Mouse (Mus musculus): ENCODE data around the gene Fbxo2.
A peak's percentile ranks its signal among the peaks of the same experiment; 100 is the strongest.
"Not testable (repeated sequence)": the region's sequence is repeated elsewhere in the genome, so short reads cannot be mapped to it uniquely, and the experiment has no call there.

Fbxo2 gene

GRCm38 (mm10) chr4:148147714-148148113 is 12.7 kb upstream of the Fbxo2 start:
- no peak for DNase-seq

GRCm38 (mm10) chr4:148149540-148149939 is 10.9 kb upstream of the Fbxo2 start:
- no peak for DNase-seq

GRCm38 (mm10) chr4:148150242-148150641 is 10.2 kb upstream of the Fbxo2 start:
- no peak for DNase-seq

- DNase-seq = no peak
These were observed 9.5 kb upstream of the Fbxo2 start for GRCm38 (mm10) chr4:148150953-148151266.

GRCm38 (mm10) chr4:148151267-148152168 is 8.9 kb upstream of the Fbxo2 start, which contains the start of gene Fbxo6:
Fbxo6 (minus strand) TSS chr4:148152140.
- DNase-seq = peak; percentile 88

GRCm38 (mm10) chr4:148152547-148152946 is 7.9 kb upstream of the Fbxo2 start:
- no peak for DNase-seq

- no peak for DNase-seq
These were observed 6.4 kb upstream of the Fbxo2 start for GRCm38 (mm10) chr4:148154006-148154405.

- DNase-seq = peak; percentile 42
These were observed 5.4 kb upstream of the Fbxo2 start for GRCm38 (mm10) chr4:148154982-148155381.

- peak; percentile 49 for DNase-seq
These were observed 1.7 kb upstream of the Fbxo2 start for GRCm38 (mm10) chr4:148158436-148159348.

GRCm38 (mm10) chr4:148159544-148160435 is 631 bp upstream of the Fbxo2 start:
- peak; percentile 96 for DNase-seq

- peak; percentile 82 for DNase-seq
These were observed 3.6 kb downstream of the Fbxo2 start for GRCm38 (mm10) chr4:148164002-148164439.

- no peak for DNase-seq
These were observed 4.0 kb downstream of the Fbxo2 start for GRCm38 (mm10) chr4:148164461-148164860.

- DNase-seq = no peak
These were observed 5.1 kb downstream of the Fbxo2 start for GRCm38 (mm10) chr4:148165551-148165950.

GRCm38 (mm10) chr4:148166431-148166830 is 6.0 kb downstream of the Fbxo2 start:
- no peak for DNase-seq

- peak; percentile 76 for DNase-seq
These were observed 6.6 kb downstream of the Fbxo2 start for GRCm38 (mm10) chr4:148166986-148167385.

- peak; percentile 62 for DNase-seq
These were observed 7.9 kb downstream of the Fbxo2 start for GRCm38 (mm10) chr4:148168287-148168686.

- DNase-seq = no peak
These were observed 9.2 kb downstream of the Fbxo2 start for GRCm38 (mm10) chr4:148169586-148169985.

- peak; percentile 55 for DNase-seq
These were observed 10.4 kb downstream of the Fbxo2 start for GRCm38 (mm10) chr4:148170842-148171241.

- no peak for DNase-seq
These were observed 10.8 kb downstream of the Fbxo2 start for GRCm38 (mm10) chr4:148171261-148171660.

- DNase-seq = no peak
These were observed 13.5 kb downstream of the Fbxo2 start for GRCm38 (mm10) chr4:148173811-148174494.

- DNase-seq = no peak
These were observed 14.1 kb downstream of the Fbxo2 start for GRCm38 (mm10) chr4:148174495-148174862.

- not testable (repeated sequence) for DNase-seq
These were observed 16.2 kb downstream of the Fbxo2 start for GRCm38 (mm10) chr4:148176603-148177002.
